Mouse (Mus musculus): Measurements from ENCODE around the gene Hoxd13.

The Hoxd13 gene

DNA sequence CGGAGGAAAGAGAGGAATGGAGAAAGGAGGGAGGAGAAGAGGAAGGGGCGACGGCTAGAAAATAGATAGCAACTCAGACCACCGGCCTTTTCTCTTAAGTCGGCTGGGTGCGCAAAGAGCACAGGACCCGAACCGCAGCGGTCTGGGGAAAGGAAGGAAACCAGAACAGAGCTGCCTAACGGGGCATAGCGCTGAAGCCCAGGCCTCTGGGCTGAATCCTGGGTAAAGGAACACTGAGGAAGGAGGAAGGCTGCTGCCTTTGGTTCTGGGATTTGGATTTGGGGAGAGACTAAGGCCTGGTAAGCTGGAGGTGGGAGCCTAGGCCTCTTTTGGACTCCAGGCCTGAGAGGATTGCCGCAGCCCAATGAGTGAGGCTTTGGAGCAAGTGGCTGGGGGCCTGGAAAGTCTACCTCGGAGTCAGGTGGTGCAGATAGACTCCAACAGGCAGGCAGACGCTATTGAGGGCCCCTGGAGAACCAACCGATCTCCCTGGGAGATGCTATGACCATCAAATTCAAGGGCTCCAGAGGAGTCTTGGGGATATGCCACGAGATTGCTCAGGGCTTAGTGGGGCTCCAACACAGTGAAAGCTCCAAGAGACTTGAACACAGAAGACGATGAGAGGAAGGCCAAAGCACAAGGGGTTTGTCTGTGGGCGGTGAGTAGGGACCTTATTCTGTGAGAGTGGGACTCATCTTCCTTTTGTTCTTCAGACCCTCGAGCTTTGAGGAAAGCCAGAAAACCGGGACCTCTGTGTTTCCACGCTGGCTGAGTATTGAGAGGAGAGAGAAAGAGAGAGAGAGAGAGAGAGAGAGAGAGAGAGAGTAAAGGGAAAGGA is 12.7 kb downstream of the Hoxd13 start:
- no peak for DNase-seq (ENCODE audit: low spot score)

DNA sequence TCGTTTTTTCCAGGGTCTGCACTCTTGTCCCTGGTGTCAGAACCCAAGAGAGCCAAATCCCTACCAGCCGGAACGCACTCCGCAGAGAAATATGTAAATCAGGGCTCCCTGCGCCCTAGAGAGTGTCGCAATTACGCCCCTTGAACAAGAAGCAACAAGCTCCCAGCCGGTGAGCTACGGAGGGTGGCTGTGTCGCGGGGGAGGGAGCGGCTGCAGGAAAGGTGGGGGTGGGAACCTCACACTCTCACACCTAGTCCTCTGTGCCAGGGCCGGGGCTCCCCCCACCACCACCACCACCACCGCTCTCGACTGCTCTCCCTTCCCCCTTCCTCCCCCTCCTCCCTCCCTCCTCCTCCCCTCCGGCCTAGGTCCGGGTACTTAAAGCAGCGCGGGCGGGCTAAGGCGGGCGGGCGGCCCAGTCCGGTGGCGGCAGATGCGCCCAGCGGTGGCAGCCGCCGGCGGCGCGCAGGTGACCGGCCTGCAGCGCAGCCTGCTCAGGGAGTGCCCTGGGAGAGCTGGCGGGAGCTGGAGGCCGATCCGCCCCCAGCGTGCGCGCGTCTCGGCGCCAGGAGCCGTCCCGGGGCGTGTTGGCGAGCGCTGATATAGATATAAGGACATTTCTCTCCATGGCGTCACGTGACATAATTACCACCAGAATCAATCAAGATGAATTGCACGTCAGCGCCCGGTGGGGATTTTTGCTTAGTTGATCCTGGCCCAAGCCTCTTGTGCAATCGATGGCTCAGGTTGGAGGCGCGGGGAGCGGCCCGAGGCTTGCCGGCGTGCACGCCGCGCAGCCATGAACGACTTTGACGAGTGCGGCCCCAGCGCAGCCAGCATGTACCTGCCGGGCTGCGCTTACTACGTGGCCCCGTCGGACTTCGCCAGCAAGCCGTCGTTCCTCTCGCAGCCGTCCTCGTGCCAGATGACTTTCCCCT is 13.8 kb downstream of the Hoxd13 start:
- no peak for DNase-seq (ENCODE audit: low spot score)

DNA sequence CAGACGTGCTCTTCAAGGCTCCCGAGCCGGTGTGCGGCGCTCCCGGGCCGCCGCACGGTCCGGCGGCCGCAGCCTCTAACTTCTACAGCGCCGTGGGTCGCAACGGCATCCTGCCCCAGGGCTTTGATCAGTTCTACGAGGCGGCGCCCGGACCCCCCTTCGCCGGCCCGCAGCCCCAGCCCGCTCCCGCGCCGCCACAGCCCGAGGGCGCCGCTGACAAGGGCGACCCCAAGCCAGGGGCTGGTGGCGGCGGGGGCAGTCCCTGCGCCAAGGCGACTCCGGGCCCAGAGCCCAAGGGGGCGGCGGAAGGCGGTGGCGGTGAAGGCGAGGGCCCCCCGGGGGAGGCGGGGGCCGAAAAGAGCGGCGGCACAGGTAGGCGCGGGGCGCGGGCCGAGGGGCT is 14.7 kb downstream of the Hoxd13 start:
- no peak for DNase-seq (ENCODE audit: low spot score)

DNA sequence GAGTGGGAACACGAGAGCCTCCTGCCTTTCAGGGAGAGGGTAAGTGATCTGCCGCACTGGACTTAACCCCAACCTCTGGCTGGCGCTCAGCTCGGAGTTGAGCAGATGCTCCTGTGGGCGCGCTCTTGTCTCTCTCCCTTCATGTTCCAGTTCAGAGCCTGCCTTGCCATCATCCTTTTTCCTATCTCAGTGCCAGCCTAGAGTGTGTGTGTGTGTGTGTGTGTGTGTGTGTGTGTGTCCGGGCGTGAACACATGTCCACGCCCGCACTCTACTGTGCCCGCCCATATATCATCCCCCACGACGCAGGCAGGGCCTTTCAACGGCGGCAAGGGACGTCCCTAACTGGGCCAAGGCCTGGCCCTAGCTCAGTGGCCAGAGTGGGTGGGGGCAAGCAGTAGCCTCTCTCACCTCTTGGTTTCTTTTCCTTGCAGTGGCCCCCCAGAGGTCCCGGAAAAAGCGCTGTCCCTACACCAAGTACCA is 15.4 kb downstream of the Hoxd13 start:
- no peak for DNase-seq (ENCODE audit: low spot score)

DNA sequence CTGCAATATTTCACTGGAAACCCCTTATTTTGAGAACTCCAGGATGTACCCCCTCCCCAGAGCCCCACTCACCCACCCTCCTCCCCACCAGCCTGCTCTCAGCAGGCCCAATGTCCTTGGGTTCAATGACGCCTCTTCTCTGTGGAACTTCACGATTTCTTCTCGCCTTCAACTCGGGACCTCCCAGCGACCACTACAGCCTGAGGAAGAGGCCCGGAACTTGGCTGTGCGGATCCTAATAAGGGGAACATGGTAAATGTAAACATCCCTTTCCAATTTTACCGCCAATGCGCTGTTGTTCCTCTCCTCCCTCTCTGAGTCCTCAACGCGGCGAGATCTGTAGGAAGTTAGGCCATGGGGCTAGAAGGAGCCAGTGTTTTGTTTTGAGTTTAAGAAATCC is 16.0 kb downstream of the Hoxd13 start:
- no peak for DNase-seq (ENCODE audit: low spot score)

DNA sequence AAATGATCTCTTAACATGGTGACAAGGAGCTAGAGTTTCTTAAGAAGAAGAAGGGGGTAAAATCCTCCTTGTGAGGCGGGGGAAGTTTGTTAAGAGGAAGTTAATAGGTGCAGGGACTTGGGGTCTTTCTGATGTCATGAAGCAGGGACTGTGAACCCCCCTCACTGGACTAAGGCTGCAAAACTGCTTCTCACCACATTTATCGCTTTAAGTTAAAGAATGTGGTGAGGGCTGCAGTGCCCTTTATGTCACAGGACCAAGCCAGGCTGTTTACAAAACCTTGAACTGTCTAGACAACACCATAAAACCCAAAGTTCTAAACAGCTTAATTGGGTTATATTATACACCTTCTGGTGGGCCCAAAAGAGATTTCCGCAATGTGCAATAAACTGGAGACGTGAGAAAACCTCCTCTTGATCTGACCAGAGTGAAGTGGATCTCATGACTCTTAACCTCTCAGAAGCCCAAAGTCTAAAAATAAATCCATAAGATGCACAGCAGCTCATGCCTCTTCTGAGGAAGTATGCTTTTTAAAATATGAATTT is 17.0 kb downstream of the Hoxd13 start:
- DNase-seq (ENCODE audit: low spot score): no peak

DNA sequence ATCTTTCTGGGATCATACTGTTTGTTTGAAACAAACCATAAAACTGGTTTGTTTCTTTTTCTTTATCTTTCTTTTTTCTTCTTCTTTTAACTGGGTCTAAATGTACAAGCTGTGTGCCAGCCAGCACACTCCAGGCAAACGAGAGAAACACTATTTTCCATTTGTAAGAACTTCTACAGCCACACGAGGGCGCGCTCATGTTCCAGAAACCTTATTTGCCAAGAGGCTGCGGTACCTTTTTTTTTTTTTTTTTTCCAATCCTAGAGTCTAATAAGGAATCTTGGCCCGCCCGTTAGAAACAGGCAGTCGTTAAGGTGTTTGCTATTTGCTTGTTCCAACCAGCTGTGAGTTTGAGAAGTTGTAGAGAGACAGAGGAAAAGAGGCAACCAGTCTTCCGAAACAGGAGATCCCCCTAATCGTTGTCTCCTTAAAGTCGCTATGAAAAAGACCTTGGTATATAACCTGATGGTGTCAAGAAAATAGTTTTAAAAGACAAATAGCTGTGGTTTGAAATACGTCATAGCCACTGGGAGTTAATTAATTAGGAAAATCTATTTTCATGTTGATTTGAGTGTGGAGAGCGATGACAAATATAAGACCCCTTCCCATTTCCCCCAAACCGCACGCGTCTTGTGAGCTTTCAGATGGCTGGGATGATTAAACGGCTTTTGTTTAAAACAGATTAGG is 18.3 kb downstream of the Hoxd13 start:
- no peak for DNase-seq (ENCODE audit: low spot score)

DNA sequence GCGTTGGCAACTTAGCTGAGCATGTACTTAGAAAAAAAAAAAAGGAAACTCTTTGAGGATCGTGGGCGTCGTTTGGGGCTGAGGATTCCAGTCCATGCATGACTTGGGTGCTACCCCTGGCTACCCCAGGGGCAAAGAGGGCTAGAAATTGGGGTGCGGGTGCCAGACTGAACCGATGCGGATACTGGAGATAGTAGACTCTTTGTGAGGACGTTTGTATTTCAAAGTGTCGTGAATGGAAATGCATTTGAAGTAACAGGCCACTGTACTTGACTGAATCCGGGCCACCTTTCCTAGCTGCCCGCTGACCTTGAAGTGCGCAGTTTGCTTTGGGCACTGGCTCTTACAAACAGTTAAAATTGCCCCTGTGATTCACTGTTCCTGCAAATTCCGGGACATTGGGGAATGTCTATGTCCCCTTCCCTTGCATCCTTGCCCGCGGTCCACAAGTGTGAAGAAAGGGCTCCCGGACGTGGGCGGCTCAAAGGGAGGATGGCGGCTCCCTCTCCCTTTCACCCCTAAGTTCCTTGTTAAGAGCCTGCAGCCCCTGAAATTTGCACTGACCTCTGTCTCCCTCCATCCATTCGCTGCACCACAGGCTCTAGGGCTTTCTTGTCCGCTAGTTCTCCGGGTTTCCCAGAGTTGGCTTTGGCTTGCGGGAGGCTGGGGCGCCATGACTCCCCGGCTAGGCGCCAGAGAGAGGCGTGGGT is 19.0 kb downstream of the Hoxd13 start:
- DNase-seq (ENCODE audit: low spot score): no peak

DNA sequence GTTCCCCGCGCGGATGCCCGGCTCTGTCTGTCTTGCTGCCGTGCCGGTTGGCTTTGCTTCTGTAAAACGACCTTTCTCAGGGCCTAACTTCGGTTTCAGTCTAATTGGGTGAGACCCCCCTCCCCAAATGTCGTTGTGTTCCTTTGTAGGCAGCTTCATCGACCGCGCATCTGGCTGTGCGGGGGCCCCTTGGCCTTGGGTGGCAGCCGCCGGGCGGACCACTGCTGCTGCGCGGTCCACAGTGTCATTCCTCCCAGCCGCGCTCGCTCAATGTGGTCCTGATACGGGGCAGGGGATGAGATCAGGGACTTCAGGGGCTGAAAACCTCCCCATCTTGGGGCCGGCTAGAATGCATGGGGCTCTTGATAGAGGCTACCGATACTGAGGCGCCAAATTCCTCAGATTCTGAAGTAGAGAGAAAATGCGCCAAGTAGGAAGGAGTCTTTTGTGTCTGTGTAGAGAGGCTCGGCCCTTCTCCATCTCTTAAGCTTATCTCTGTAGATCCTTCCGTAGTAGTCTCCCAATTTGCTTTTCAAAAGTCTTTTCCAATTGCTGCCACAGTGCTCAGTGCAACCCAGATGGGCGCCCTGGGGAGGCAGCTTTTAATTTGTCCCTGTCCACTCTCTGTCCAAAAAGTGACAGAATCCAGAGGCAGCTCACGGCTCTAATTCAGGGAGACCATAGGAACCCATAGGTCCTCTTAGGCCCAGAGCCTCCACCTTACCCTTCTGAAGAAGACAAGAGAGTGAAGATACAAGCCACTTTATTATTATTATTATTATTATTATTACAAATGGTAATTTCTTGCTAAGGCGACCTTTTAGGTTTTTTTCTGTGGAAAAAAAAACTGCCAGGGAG is 19.8 kb downstream of the Hoxd13 start:
- no peak for DNase-seq (ENCODE audit: low spot score)

DNA sequence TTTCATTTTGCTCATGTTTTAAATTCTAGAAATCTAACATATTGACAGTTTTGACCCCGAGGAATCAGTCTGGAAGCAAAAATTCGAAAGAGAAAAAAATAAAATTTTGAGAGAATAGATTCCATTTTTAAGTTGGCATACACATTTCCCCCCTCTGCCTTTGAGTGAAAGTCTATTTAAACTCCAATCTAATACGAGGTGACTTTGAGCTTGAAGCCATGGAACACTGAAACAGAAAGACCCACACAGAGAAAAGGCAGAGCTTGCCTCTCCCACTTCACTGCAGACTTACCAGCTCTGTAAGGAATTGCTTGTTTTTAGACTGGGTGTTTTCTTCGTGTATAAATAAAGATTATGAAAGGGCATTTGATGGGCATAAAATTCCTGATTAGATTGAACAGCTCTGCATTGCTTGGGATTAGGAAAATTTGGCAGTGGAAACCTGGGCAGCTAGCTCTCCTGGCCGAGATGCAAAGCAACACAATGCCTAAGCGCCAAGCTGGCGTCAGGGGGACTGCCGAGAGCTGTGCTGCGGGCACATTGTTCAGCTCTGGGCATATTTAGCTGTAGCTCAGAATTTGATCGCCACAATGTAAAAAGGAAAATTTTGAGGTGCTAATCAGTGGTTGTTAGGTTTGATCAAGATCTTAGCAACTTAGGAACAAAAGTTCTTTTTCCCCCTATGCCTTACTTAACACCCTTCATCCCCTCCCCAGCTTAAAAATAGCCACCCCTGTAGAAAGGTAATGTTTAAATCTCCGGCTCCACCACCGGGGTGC is 20.9 kb downstream of the Hoxd13 start:
- no peak for DNase-seq (ENCODE audit: low spot score)

DNA sequence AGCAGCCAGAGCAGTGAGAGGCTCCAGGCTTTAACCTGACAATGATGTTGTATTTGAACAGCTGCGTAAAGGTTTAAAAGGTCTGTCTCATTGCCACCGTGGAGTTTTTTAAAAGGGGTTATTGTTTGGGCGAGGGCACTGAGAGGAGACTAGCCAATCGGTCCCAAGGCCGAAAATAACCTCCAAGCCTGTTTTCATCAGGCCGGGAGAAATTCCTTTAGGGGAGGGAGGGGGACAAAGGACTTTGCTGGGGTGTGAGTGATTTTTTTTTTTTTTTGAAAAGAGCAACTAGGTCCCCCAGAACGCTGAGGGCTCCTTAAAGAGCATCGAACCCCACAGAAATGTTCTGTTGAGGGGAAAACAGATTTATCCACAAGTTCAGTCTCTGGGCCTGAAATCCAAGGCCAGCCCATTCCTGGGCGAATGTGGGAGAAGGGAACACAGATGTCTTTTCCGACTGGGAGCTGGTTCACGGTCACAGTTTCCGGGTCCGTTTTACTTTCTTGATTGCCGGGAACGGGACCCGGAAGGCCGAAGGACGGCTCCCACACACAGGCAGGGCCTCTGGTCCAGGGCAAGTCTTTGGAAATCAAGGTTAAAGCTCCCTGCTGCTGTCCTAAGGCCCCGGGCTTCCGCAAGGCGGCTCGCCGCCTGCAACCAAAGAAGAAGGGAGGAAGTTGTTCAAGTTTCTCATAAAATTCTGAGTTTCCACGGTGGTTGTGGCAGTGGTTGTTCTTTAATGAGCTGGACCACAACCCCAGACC is 21.6 kb downstream of the Hoxd13 start:
- no peak for DNase-seq (ENCODE audit: low spot score)

DNA sequence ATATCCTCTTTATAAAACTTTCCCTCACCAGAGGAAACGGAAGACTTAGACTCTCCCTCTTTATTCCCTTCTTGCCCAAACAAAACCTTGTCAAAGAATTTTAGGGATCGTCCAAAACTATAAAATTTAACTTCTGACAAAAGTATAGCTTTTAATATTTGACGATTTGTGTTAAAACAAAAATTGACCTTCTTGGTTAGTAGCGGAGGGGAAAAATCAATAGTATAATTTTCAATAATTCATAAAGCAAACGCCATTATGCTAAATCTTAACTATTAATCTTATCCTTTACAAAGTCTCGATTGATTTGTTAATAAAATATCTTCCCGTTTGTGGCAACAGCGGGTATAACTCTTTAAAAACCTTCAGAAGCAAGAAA is 22.2 kb downstream of the Hoxd13 start:
- DNase-seq (ENCODE audit: low spot score): no peak

DNA sequence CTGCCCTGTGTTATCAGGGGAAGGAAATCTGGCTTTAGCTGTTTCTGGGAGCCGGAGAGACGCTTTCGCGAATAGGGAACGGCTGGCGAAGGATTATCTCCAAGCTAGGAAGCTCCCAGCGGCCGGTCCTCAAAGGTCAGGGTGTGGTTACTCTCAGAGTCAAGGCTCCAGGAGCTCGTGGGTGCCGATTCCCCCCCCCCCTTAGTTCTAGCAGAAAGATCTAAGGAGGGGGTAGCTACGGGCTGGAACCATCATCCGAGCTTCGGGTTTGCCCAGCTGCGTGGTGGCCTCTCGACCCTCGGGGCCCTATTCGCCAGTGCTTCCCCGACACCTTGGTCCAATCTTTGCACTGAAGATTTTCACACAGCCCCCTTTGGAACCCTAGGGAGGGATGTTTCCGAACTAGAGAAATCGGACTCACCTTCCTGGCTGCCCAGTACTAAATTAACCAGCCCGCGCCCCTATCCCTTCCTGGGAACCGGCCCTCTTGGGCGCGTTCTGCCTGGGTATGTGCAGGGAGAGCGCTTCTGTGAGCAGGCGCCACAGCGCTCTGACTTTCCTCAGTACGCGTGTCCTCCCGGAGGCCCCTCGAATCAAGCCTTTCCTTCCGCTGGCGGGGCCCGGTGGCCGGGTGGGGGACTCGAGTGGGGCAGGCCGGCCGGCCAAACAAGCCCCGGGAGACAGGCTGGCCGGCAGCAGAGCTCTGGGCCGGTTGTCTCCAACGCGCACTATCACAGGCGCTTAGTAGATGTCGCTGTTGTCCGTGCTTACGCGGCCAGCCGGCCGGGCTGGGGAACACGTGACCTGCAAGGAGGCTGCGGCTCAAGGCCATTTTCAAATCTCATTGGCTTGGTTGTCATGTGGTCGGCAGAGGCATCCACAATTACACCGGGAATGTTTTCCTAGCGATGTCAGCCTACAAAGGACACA is 23.2 kb downstream of the Hoxd13 start, which contains the start of gene Hoxd10:
TSS of gene Hoxd10 (plus strand) at position 903 of the 930 bp plus-strand sequence.
- DNase-seq (ENCODE audit: low spot score): peak; percentile 60

DNA sequence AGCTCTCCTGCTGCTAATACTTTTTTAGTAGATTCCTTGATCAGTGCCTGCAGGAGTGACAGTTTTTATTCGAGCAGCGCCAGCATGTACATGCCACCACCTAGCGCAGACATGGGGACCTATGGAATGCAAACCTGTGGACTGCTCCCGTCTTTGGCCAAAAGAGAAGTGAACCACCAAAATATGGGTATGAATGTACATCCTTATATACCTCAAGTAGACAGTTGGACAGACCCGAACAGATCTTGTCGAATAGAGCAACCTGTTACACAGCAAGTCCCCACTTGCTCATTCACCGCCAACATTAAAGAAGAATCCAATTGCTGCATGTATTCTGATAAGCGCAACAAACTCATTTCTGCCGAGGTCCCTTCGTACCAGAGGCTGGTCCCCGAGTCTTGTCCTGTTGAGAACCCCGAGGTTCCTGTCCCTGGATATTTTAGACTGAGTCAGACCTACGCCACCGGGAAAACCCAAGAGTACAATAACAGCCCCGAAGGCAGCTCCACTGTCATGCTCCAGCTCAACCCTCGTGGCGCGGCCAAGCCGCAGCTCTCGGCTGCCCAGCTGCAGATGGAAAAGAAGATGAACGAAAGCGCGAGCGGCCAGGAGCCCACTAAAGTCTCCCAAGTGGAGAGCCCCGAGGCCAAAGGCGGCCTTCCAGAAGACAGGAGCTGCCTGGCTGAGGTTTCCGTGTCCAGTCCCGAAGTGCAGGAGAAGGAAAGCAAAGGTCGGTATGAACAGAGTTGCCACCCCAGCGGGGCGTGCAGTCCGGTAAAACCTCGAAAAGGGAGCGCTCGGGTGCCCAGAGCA is 24.1 kb downstream of the Hoxd13 start:
- DNase-seq (ENCODE audit: low spot score): no peak

DNA sequence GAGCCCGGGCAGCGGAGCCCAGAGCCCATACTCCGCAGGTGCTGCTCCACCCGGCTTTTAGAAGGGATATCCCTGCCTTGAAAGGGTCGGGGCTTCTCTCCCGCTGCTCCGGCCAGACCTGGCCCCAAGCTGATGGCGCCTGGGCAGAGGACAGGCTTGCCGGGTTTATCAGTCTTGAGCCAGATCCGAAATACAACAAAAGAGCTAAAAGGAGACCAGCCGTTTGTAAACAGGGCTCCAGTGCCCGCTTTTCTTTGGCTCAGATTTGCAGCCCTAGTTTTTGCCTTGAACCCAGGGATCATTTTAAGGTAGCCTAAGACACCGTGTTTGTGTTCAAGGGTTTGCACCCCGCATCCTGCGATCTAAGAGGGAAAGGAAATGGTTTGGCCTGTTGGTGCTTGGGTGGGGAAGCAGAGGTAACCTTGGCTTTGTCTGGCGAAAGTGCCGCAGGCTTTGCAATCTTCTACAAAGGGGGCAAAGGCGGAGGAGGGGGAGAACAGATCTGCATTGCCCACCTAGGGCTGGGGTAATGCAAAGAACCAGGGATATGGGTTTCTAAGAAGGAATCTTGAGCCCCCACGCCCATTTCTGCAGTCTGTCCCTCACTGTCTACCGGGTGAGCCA is 24.8 kb downstream of the Hoxd13 start:
- DNase-seq (ENCODE audit: low spot score): no peak

DNA sequence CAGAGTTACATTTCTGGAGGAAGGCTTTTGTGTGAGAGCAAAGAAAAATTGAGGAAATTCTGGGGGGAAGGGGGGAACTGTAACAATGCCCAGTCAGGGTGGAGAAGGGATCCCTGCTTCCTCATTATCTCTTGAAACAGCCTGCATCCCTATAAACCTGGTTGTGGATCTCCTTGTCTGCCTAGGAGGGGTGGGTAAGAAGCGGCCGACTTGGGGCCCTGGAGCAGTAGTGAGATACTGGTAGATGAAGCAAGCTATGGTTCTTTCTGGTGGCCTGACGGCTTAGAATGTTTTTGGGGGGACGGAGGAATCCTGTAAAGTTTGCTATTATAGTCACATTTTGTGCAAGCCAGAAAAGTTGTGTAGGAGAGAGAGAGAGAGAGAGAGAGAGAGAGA is 25.3 kb downstream of the Hoxd13 start:
- no peak for DNase-seq (ENCODE audit: low spot score)

All from ovary, postnatal 14 days (tissue).